In the genomic region with DNA sequence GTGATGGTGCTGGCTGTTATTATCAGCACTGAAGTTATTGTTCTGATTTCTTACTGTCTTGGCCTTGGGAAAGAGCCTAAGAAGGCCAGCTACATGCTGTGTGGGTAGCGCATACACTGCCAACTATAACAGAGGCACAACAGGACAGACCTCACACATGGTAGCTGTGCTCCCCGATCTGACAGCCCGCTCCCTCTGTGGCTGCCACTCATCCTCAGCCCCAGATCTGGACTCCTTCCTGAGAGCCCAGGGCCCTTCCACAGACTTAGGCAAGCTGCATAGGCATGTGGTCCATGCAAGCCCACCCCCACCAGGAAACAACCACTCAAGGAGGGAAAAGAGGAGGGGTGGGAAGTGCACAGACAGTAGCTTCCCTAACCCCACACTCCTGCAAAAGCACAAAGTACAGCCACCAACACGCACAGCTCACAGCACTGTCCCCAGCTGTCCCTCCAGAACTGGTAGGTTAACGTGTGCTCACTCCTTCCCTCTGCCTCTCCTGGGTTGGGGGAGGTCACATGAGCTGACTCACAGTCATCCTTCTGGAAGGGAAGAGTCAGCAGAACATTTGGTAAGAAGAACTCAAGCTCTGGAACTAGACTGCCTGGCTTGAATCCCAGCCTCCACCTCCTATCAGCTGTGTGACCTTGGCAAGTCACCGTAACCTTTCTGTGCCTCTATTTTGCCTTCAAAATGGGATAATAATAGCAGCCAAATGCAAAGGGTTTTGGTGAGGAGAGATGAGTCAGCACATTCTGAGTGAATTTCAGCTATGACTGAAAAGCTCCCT, we compare ENCODE assay signal across 9 mouse cellular contexts.
DNase-seq lines count a peak whose midpoint lies in the region; ATAC-seq lines count a peak whose summit lies in the region.
"Had no signal": no experiment of that assay in that cellular context is flagged by ENCODE, and none has a peak within 500 bp of the region (broad histone marks: within the 10 kb centered on the region; RNA-seq: fewer than 3 reads in every experiment).

No protein-coding gene starts in this region.

- H3K4me3 ChIP-seq in midbrain, embryonic 15.5 days = no peak overlapping the region
- no peak overlapping the region for H3K4me3 ChIP-seq in midbrain, embryonic 11.5 days (ENCODE audit: low read depth, low read length)
- H3K4me3 ChIP-seq in kidney, embryonic 16.5 days (ENCODE audit: low read length) = no peak overlapping the region
- H3K4me3 ChIP-seq: liver, embryonic 15.5 days had no signal

- 0 out of 2 replicates have a peak overlapping the region, but pooled peaks have one; percentile 27 for H3K27ac ChIP-seq in midbrain, embryonic 15.5 days
- no peak overlapping the region for H3K27ac ChIP-seq in midbrain, embryonic 11.5 days (ENCODE audit: low read depth, low read length)
- no peak overlapping the region for H3K27ac ChIP-seq in kidney, embryonic 16.5 days (ENCODE audit: low read length)
- H3K27ac ChIP-seq: liver, embryonic 15.5 days had no signal

- H3K4me2 ChIP-seq in midbrain, embryonic 15.5 days = no peak overlapping the region
- no peak overlapping the region for H3K4me2 ChIP-seq in midbrain, embryonic 11.5 days
- no peak overlapping the region for H3K4me2 ChIP-seq in kidney, embryonic 16.5 days (replicated peaks; ENCODE audit: low read depth, low read length)
- H3K4me2 ChIP-seq: liver, embryonic 15.5 days had no signal

- no peak for ATAC-seq in midbrain, embryonic 15.5 days (replicated peaks)
- ATAC-seq in midbrain, embryonic 11.5 days (ENCODE audit: low FRiP score) = no peak
- no peak for ATAC-seq in kidney, embryonic 16.5 days (ENCODE audit: low FRiP score, low TSS enrichment)

- no peak overlapping the region for H3K9ac ChIP-seq in midbrain, embryonic 15.5 days
- H3K9ac ChIP-seq in midbrain, embryonic 11.5 days (ENCODE audit: low read length) = no peak overlapping the region
- H3K9ac ChIP-seq in kidney, embryonic 16.5 days (replicated peaks; ENCODE audit: low read length) = no peak overlapping the region
- H3K9ac ChIP-seq: liver, embryonic 15.5 days had no signal

- H3K4me1 ChIP-seq in midbrain, embryonic 15.5 days = peaks cover 34% of the 10 kb centered on the region
- H3K4me1 ChIP-seq in midbrain, embryonic 11.5 days (ENCODE audit: control insufficient read depth, insufficient read depth, low read length) = peaks cover 7% of the 10 kb centered on the region; the same call in 1 of the 2 replicates
- peaks cover 20% of the 10 kb centered on the region for H3K4me1 ChIP-seq in kidney, embryonic 16.5 days (ENCODE audit: insufficient read depth, low read length)
- H3K4me1 ChIP-seq: liver, embryonic 15.5 days had no signal

- 65% methylated on average over 6 of the region's 6 CpGs for WGBS in midbrain, embryonic 15.5 days
- WGBS in midbrain, embryonic 11.5 days = 76% methylated on average over 6 of the region's 6 CpGs
- WGBS in kidney, embryonic 16.5 days = 72% methylated on average over 6 of the region's 6 CpGs

- H3K9me3 ChIP-seq in midbrain, embryonic 15.5 days = no peaks in the 10 kb centered on the region
- H3K9me3 ChIP-seq in midbrain, embryonic 11.5 days (ENCODE audit: control insufficient read depth, low read length) = no peaks in the 10 kb centered on the region
- H3K9me3 ChIP-seq in kidney, embryonic 16.5 days (ENCODE audit: low read length) = no peaks in the 10 kb centered on the region
- H3K9me3 ChIP-seq: liver, embryonic 15.5 days had no signal

- H3K36me3 ChIP-seq in midbrain, embryonic 15.5 days (replicated peaks) = no peaks in the 10 kb centered on the region
- H3K36me3 ChIP-seq in midbrain, embryonic 11.5 days (ENCODE audit: control insufficient read depth, insufficient read depth, low read length) = no peaks in the 10 kb centered on the region
- no peaks in the 10 kb centered on the region for H3K36me3 ChIP-seq in kidney, embryonic 16.5 days (ENCODE audit: insufficient read depth, low read length)
- H3K36me3 ChIP-seq: liver, embryonic 15.5 days had no signal

- peak; percentile 62 for DNase-seq in frontal cortex, postnatal 36 days (ENCODE audit: low spot score in 2 of 2)
- DNase-seq in frontal cortex, postnatal 25 days (ENCODE audit: low spot score in 2 of 2) = no peak
- DNase-seq in midbrain, embryonic 11.5 days (ENCODE audit: low spot score, missing footprints) = no peak
- DNase-seq in gastrocnemius, adult 8-10 months (ENCODE audit: low spot score in 2 of 2) = peak; percentile 30 to 38
- DNase-seq in right cerebral cortex, postnatal 36 days (ENCODE audit: low spot score in 2 of 2) = peak; percentile 37 to 59
- no peak for DNase-seq in thymus, postnatal 14 days

- no peaks in the 10 kb centered on the region for H3K27me3 ChIP-seq in midbrain, embryonic 15.5 days (replicated peaks)
- no peaks in the 10 kb centered on the region for H3K27me3 ChIP-seq in midbrain, embryonic 11.5 days (ENCODE audit: control insufficient read depth, insufficient read depth, low read length)
- H3K27me3 ChIP-seq in kidney, embryonic 16.5 days (ENCODE audit: insufficient read depth, low read length) = no peaks in the 10 kb centered on the region
- H3K27me3 ChIP-seq: liver, embryonic 15.5 days had no signal

Comparison
In these comparisons a context has a peak if more than half of its experiments do, and no peak if none do; other contexts are left out.
1. DNase-seq: peak in frontal cortex, postnatal 36 days (2 of 2), gastrocnemius, adult 8-10 months (2 of 2) and right cerebral cortex, postnatal 36 days (2 of 2); none in frontal cortex, postnatal 25 days (0 of 2), midbrain, embryonic 11.5 days (single experiment) and thymus, postnatal 14 days (single experiment).